Mouse (Mus musculus) T-helper 2 cell (primary cell): ENCODE data around the gene Grik4.
"Not testable (repeated sequence)": the region's sequence is repeated elsewhere in the genome, so short reads cannot be mapped to it uniquely, and the experiment has no call there.

ENCODE experiments used
- in situ Hi-C: fragments of 300-600 bp; cut with MboI, MseI; formaldehyde crosslinking; loops from one replicate; pipeline ENCODE4 v1.15.1; 2025; ENCODE audit warnings: high pct_unique_total_duplicates

Gene Grik4

GRCm38 (mm10) chr9:42943781-42944535 is at the start of gene Grik4:
Gene Grik4 (minus strand): TSS chr9:42944493.
- in situ Hi-C loops = loop anchor here (10.0 kb wide), 2 partner anchors 549 to 609 kb away; partner anchors contain the start of gene Tecta

GRCm38 (mm10) chr9:42993659-42994058 is 49.4 kb upstream of the Grik4 start:
- in situ Hi-C loops = no loop called here

- in situ Hi-C loops = no loop called here
Measured at GRCm38 (mm10) chr9:42987988-42988387, 43.7 kb upstream of the Grik4 start.

GRCm38 (mm10) chr9:42968894-42969521 is 24.7 kb upstream of the Grik4 start:
- in situ Hi-C loops = no loop called here

GRCm38 (mm10) chr9:42967731-42968130 is 23.4 kb upstream of the Grik4 start:
- in situ Hi-C loops = no loop called here

- in situ Hi-C loops = not testable (repeated sequence)
Measured at GRCm38 (mm10) chr9:42964809-42965208, 20.5 kb upstream of the Grik4 start.

- in situ Hi-C loops = no loop called here
Measured at GRCm38 (mm10) chr9:42964366-42964765, 20.1 kb upstream of the Grik4 start.

- in situ Hi-C loops = no loop called here
Measured at GRCm38 (mm10) chr9:42962506-42962905, 18.2 kb upstream of the Grik4 start.

- in situ Hi-C loops = no loop called here
Measured at GRCm38 (mm10) chr9:42958401-42958800, 14.1 kb upstream of the Grik4 start.

- in situ Hi-C loops = loop anchor here (10.0 kb wide), 2 partner anchors 554 to 614 kb away; partner anchors contain the start of gene Tecta
Measured at GRCm38 (mm10) chr9:42948381-42948780, 4.1 kb upstream of the Grik4 start.

GRCm38 (mm10) chr9:42945174-42945573 is 881 bp upstream of the Grik4 start:
- in situ Hi-C loops = loop anchor here (10.0 kb wide), 2 partner anchors 550 to 610 kb away; partner anchors contain the start of gene Tecta

GRCm38 (mm10) chr9:42944536-42945006 is 278 bp upstream of the Grik4 start:
- in situ Hi-C loops = loop anchor here (10.0 kb wide), 2 partner anchors 550 to 610 kb away; partner anchors contain the start of gene Tecta

GRCm38 (mm10) chr9:42943057-42943529 is 1.2 kb downstream of the Grik4 start:
- in situ Hi-C loops = loop anchor here (10.0 kb wide), 2 partner anchors 548 to 608 kb away; partner anchors contain the start of gene Tecta

- in situ Hi-C loops = loop anchor here (10.0 kb wide), 2 partner anchors 547 to 607 kb away; partner anchors contain the start of gene Tecta
Measured at GRCm38 (mm10) chr9:42942148-42942547, 2.1 kb downstream of the Grik4 start.

- in situ Hi-C loops = no loop called here
Measured at GRCm38 (mm10) chr9:42932146-42932545, 12.1 kb downstream of the Grik4 start.

- in situ Hi-C loops = no loop called here
Measured at GRCm38 (mm10) chr9:42927498-42927897, 16.8 kb downstream of the Grik4 start.

GRCm38 (mm10) chr9:42926564-42926963 is 17.7 kb downstream of the Grik4 start:
- in situ Hi-C loops = no loop called here

GRCm38 (mm10) chr9:42921830-42922229 is 22.5 kb downstream of the Grik4 start:
- in situ Hi-C loops = no loop called here

- in situ Hi-C loops = no loop called here
Measured at GRCm38 (mm10) chr9:42920190-42920589, 24.1 kb downstream of the Grik4 start.

- in situ Hi-C loops = no loop called here
Measured at GRCm38 (mm10) chr9:42917911-42918310, 26.4 kb downstream of the Grik4 start.

- in situ Hi-C loops = no loop called here
Measured at GRCm38 (mm10) chr9:42913201-42913600, 31.1 kb downstream of the Grik4 start.

GRCm38 (mm10) chr9:42908657-42909313 is 35.5 kb downstream of the Grik4 start:
- in situ Hi-C loops = no loop called here
